Mouse (Mus musculus) megakaryocyte progenitor cell, adult 5-6 weeks (primary cell): ENCODE measurements at regions not wholly inside any gene's neighbourhood (a gene's known extent, or its start where the extent isn't known, plus 50 kb on each side); places are given as distances from the start of the nearest gene placed in this dataset.

ENCODE experiments used
- ATAC-seq: replicated peaks from 2 replicates; pipeline ENCODE4 v1.8.0; 2016; ENCODE audit warnings: mild to moderate bottlenecking, moderate TSS enrichment, inconsistent platforms; ENCODE audit not compliant: poor library complexity

DNA sequence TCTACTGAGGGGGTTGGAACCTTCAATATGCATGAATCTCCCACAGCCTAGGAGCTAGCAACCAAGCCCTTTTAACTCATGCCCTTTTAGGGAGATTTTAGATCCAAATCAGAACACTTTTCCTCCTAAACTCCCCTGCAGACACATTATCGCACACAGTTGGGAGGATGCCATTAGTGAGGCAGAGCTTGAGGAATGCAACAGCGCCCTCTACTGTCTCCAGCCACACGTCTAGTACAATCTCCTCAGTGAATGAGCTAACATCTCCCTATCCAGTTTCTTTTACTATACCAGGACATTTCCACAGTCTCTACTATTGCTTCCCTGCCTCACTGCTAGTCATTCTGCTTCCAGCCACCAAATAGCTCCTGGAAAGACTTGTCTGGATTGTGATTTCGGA is 59.3 kb downstream of the 1700080O16Rik start:
- peak; percentile 58; the same call in 1 of the 2 replicates for ATAC-seq

DNA sequence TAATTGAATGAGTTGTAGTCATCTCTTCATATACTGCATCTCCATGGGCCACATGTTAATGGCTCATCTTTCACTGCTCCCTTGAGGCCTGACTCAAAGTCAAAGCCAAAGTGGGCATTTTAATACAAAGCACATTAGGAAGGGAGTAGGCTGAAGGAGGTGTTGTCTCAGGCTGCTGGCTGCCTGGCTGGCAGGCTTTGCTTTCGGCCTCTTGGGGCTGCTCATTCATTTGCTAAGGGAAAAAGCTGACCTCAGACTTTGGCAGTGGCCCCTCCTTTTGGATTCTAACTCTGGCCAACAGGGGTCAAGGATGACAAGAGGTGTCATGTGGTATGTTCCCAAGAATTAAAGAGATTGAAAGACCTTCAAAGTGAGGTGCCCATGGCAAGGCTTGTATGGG is 61.0 kb downstream of the 1700080O16Rik start:
- ATAC-seq, result no peak

DNA sequence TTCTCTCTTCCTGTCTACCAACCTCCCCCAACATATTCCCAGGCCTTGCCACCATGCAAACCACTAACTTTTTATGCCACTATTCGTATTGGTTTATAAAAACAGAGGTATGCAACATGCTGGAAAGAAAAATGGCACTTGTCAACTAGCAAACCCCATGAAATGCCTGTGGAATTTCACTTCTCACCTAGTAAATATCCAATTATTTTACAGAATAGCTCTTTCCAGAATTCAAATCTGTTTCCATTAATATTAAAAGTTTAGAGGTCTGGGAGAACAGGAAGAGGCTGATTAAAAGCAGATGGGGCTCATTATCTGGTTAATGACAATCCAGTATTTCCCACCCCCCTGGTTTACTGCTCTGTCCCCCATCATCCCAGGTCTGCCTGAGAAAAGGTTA is 62.0 kb downstream of the 1700080O16Rik start:
- ATAC-seq, result no peak

DNA sequence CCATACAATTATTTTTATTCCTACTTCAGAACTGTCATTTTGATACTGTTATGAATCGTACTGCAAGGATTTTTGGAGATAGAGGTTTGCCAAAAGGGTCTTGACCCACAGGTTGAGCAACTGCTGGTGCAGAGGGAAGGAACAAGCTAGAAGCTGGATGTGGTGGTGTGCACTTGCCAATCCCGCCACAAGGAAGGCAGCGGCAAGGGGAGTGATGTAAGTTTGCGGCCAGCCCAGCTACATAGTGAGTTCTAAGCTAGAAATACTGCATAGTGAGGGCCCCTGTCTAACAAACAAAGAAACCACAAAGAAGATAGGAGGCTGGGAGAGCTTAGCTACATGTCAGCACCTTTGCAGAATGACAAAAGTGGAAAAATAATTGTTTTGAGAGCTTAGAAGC is 74.1 kb downstream of the 1700080O16Rik start:
- ATAC-seq, result peak; percentile 58; the same call in 1 of the 2 replicates

DNA sequence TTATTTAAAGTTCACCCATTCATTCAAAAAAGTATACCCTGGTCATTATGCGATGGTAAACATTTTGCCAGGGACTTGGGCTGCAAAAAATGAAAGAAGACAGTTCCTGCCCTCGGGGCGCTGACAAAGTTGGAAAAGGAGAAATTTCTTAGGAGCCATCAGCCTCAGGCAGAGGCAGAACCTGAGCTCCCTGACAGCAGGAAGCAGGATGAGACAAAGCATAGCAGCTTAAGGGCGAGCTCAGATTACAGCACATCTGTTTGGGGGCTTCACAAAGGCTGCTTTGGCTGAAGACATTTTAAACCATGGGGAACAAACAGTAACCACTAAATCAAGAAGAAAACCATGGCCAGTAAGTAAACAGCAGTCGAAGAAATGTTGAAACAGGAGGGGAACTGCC is 75.5 kb downstream of the 1700080O16Rik start:
- ATAC-seq, result no peak

DNA sequence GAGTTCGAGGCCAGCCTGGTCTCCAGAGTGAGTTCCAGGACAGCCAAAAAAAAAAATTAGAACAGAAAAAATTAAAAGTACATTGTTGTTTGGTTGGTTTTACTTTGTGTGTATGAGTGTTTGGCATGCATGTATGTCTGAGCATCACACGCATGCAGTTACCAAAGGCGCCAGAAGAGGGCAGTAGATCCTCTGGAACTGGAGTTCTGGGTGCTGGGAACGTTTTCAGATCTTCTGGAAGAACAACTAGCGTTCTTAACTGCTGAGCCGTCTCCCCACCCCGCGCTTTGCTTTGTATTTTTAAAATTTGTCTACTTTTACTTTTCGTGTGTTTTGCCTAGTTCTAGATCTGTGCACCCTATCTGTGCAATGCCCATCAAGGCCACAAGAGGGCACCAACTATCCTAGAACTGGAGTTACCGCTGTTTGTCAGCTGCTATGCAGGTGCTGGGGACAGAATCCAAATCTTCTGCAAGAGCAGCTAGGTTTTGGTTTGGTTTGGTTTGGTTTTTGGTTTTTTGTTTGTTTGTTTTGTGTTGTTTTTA is 76.9 kb downstream of the 1700080O16Rik start:
- no peak for ATAC-seq

DNA sequence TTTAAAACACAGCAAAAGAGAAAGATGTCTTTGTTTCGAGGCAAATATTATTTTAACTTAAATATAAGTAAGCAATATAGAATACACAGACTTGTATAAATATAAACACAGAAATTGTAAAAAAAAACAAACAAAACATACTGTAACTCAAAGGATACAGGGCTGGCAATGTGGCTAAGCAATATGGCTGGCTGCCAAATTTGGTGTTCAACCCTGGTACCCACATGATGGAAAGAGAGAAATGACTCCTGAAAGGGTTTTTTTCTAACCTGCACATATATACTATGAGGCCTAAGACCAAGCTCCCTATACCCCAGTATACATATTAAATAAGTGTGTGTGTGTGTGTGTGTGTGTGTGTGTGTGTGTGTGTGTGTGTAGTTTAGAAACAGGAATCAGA is 79.9 kb downstream of the 1700080O16Rik start:
- no peak for ATAC-seq

DNA sequence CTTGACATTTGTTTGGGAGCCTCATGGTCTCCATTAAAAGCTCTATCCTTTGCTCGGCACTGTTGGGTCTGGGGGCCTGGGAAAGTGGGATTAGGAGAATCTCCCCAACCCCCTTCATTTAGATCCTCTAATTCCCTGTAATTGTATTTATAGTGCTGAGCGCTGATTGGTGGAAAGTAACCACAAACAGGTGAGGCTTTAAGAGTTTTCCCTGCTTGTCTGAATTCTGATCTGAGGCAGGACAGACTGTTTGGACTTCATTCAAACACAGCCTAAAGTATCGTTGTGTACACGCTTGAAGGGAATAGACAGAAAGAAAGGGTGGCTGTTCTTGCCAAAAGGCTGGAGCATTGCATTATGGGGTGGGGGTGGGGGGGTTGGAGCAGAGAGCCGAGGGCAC is 85.1 kb upstream of the Usp26 start:
- ATAC-seq, result no peak
